Mouse (Mus musculus) heart, adult 2 months (tissue): ENCODE measurements around the gene Grm3.

Experiments used
- CTCF ChIP-seq: fragments of 200-600 bp; IDR thresholded peaks from 2 replicates; pipeline ENCODE4 v1.8.1; 2022; ENCODE audit warnings: antibody characterized with exemption, mild to moderate bottlenecking, moderate library complexity
- POLR2A ChIP-seq: fragments of 200-500 bp; IDR thresholded peaks from 2 replicates; pipeline ENCODE4 v1.6.1; 2011; ENCODE audit warnings: mild to moderate bottlenecking, low read depth, low read length, control low read depth; ENCODE audit not compliant: insufficient read depth

DNA sequence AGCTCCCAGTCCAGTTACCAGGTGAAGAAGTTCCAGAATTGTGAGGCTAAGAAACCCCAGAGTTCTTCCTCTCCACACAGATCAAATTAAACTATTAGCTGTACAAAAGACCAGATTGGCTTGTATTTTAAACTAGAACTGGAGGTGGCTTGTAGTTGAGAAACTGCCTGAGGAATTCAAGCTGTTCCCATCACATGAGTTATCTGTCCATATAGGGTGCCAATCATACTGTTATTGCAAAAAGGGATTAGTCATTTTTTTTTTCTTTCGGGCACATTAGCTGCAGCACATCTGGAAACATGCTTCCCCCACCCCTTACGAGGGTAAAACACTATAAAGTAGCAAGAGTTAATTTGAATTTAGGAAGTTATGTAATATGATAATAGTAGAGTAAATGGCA, 145.9 kb downstream of the Grm3 start:
- TF ChIP-seq POLR2A (no peak), CTCF (no peak)
